Mouse (Mus musculus): ENCODE results near the gene Phxr2. TPM values are rescaled to one million over a fixed set of nuclear protein-coding genes. Genes with fewer than 3 reads are reported as not detected.

Gene Phxr2
- polyA plus RNA-seq, 1 experiment from 2014 or later: not detected

DNA sequence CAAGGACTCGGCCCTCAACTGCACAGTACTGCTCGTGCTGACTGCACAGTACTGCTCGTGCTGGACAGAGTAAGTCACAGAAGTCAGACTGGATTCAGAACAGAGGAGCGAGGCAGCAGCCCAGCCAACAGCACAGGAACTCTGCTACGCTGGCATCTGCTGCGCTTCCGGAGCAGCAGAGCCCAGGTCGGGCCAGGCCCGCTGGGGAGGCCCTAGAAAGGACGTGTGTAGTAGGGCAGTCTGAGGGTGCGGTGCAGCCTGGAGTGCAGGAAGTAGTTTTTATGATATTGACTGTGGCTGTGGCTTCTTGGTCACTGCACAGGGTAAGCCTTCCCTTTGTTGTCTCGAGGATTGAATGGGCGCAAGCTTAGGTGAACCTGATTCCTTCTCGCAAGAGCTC lies 829 bp upstream of the Phxr2 start:
- no peaks in the 10 kb centered on the region for H3K9me3 ChIP-seq (replicated peaks; ENCODE audit: control insufficient read depth, low read length, poor library complexity, severe bottlenecking)
- 91% methylated on average over 14 of the region's 14 CpGs for WGBS
- no peaks in the 10 kb centered on the region; the same call in 1 of the 2 replicates for H3K36me3 ChIP-seq (ENCODE audit: control insufficient read depth, insufficient read depth, low read length)
- no peak overlapping the region for H3K9ac ChIP-seq (ENCODE audit: low read depth, low read length)
- no peak overlapping the region for H3K27ac ChIP-seq (ENCODE audit: low read length)
- no peak overlapping the region for H3K4me3 ChIP-seq (ENCODE audit: low read depth, low read length)
- H3K4me1 ChIP-seq (ENCODE audit: control insufficient read depth, insufficient read depth, low read length): 0 out of 2 replicates have a peak, but pooled peaks cover 2% of the 10 kb centered on the region
- no peak for ATAC-seq
- H3K4me2 ChIP-seq (ENCODE audit: low read length): no peak overlapping the region
- H3K27me3 ChIP-seq (ENCODE audit: control insufficient read depth, insufficient read depth, low read depth, low read length): no peaks in the 10 kb centered on the region

DNA sequence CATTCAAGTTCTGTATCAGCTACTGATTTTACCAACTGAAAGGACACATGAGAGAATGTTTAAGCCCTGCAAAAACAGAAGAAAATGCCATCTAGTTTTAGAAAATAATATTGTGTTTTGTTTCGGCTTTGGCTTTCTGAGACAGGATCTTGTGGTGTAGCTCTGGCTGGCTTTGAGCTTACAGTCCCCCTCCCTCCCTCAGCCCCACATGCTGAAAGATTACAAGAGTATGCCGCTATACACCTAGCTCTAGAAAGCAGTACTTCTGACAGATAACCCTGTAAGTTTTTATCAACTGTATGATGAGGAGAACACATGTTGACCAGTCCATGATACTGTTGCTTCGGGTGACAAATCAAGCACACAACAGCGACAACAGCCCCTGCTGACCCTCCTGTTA lies 6.7 kb downstream of the Phxr2 start:
- ATAC-seq: no peak
- H3K4me2 ChIP-seq (ENCODE audit: low read length): no peak overlapping the region
- no peaks in the 10 kb centered on the region for H3K36me3 ChIP-seq (ENCODE audit: control insufficient read depth, insufficient read depth, low read length)
- no peaks in the 10 kb centered on the region for H3K9me3 ChIP-seq (replicated peaks; ENCODE audit: control insufficient read depth, low read length, poor library complexity, severe bottlenecking)
- no peak overlapping the region for H3K27ac ChIP-seq (ENCODE audit: low read length)
- 91% methylated on average over 4 of the region's 4 CpGs for WGBS
- no peak overlapping the region for H3K9ac ChIP-seq (ENCODE audit: low read depth, low read length)
- H3K4me1 ChIP-seq (ENCODE audit: control insufficient read depth, insufficient read depth, low read length): no peaks in the 10 kb centered on the region
- no peak overlapping the region for H3K4me3 ChIP-seq (ENCODE audit: low read depth, low read length)
- no peaks in the 10 kb centered on the region for H3K27me3 ChIP-seq (ENCODE audit: control insufficient read depth, insufficient read depth, low read depth, low read length)

DNA sequence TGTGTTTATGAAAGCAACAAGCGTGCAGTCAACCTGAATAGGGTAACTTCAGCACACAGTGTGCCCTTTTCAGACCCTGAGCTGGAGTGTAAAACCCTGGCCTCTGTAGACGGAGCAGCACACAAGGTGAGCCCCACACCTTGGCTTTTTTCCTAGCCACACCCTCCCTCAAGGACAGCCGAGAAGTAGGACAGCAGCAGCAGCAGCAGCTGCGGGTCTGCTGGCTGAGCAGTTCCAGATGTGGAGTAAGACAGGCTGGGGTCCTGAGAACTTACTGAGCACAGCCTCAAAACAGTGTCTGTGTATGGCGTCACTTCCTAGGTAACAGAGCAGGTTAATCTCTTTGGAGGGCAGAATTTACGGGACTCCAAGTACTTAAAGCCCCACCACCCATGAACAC lies 7.4 kb downstream of the Phxr2 start:
- H3K4me2 ChIP-seq (ENCODE audit: low read length): no peak overlapping the region
- H3K27me3 ChIP-seq (ENCODE audit: control insufficient read depth, insufficient read depth, low read depth, low read length): no peaks in the 10 kb centered on the region
- H3K9me3 ChIP-seq (replicated peaks; ENCODE audit: control insufficient read depth, low read length, poor library complexity, severe bottlenecking): no peaks in the 10 kb centered on the region
- no peak for ATAC-seq
- no peaks in the 10 kb centered on the region for H3K36me3 ChIP-seq (ENCODE audit: control insufficient read depth, insufficient read depth, low read length)
- no peak overlapping the region for H3K9ac ChIP-seq (ENCODE audit: low read depth, low read length)
- no peak overlapping the region for H3K4me3 ChIP-seq (ENCODE audit: low read depth, low read length)
- 85% methylated on average over 6 of the region's 6 CpGs for WGBS
- no peaks in the 10 kb centered on the region for H3K4me1 ChIP-seq (ENCODE audit: control insufficient read depth, insufficient read depth, low read length)
- no peak overlapping the region for H3K27ac ChIP-seq (ENCODE audit: low read length)

DNA sequence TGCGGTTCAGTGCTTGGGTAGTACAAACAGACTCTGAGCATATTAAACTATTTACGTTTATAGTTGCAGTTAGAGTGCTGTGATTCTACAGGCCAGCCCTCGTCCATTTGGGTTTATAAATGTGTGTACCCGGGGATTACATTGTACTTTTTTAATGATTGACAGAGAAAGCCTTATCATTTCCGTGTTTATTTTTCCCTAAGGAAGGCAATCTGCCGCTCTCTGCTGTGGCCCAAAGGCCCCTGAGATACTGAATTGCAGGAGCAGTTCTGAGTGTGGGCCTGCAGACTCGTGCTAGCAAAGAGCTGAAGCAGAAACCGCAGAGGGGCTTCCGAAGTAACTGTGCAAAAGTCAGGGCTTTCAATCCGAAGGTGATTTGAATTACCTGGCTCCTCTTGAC lies 8.2 kb downstream of the Phxr2 start:
- Histone ChIP-seq H3K27ac (ENCODE audit: low read length) (no peak overlapping the region), H3K4me1 (ENCODE audit: control insufficient read depth, insufficient read depth, low read length) (no peaks in the 10 kb centered on the region), H3K9ac (ENCODE audit: low read depth, low read length) (no peak overlapping the region), H3K4me3 (ENCODE audit: low read depth, low read length) (no peak overlapping the region), H3K9me3 (replicated peaks; ENCODE audit: control insufficient read depth, low read length, poor library complexity, severe bottlenecking) (no peaks in the 10 kb centered on the region), H3K36me3 (ENCODE audit: control insufficient read depth, insufficient read depth, low read length) (no peaks in the 10 kb centered on the region), H3K4me2 (ENCODE audit: low read length) (no peak overlapping the region), H3K27me3 (ENCODE audit: control insufficient read depth, insufficient read depth, low read depth, low read length) (no peaks in the 10 kb centered on the region)
- no peak for ATAC-seq
- WGBS: 82% methylated on average over 10 of the region's 10 CpGs

DNA sequence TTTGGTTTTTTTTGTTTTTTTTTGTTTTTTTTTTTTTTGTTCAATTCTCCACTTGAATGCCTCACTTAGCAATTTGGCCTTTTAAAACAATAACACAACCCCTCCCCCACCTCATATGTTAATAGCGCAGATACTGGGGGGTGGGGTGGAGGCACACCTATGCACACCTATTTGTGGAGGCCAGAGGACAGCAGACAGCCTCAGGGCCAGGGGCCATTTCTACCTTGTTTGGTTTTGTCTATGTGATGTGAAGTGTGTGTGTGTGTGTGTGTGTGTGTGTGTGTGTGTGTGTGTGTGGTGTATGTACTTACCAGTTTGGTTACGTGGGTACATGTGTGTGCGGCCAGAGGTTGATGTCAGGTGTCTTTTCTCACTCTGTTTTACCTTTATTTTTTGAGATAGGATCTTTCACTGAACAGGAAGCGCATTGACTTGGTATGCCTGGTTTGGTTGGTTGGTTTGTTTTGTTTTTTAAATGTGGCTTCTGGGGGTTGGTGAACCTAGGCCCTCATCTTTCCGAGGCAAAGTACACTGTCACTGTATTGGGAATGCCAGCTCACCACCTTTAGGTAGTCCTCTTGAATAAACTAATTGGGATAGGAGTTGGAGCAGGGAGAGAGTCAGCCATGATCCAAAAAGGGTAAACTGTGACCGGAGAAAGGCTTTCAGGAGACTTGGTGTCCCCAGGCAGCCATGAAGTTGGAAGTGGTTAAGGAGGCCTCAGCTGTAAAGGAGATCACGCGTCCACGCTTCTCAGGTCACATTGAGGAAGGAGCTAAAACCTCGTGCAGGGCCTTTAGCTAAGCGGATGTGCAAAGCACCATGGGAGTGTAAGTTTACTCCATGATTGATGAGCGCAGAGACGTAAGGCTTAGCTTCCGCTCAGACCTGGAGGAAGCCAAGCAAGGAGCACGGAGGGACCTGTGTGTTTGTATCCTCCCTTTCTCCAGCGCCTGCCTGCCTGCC lies 9.2 kb downstream of the Phxr2 start:
- H3K4me3 ChIP-seq (ENCODE audit: low read depth, low read length): no peak overlapping the region
- H3K36me3 ChIP-seq (ENCODE audit: control insufficient read depth, insufficient read depth, low read length): no peaks in the 10 kb centered on the region
- no peak overlapping the region for H3K4me2 ChIP-seq (ENCODE audit: low read length)
- 94% methylated on average over 16 of the region's 16 CpGs for WGBS
- no peaks in the 10 kb centered on the region for H3K9me3 ChIP-seq (replicated peaks; ENCODE audit: control insufficient read depth, low read length, poor library complexity, severe bottlenecking)
- no peak overlapping the region for H3K27ac ChIP-seq (ENCODE audit: low read length)
- H3K27me3 ChIP-seq (ENCODE audit: control insufficient read depth, insufficient read depth, low read depth, low read length): no peaks in the 10 kb centered on the region
- H3K9ac ChIP-seq (ENCODE audit: low read depth, low read length): no peak overlapping the region
- H3K4me1 ChIP-seq (ENCODE audit: control insufficient read depth, insufficient read depth, low read length): peaks cover 5% of the 10 kb centered on the region; the same call in 1 of the 2 replicates
- no peak for ATAC-seq

DNA sequence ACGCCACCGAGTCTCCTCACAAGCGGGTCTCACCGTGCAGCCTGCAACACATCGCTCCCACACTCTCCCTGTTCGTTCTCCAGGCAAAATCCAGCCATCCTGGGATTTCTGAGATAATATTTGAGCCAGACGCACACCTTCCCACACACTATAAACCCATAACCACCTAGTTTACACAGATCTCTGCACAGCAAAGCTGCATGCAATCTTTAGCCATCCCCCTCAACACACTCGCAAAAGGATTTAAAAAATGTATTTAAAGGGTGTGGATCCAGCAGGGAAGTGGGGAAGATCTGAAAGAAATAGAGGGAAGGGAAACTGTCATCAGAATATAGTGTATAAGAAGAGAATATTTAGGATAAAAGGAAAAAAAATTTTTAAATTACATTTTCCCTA lies 9.9 kb downstream of the Phxr2 start:
- no peak overlapping the region for H3K4me2 ChIP-seq (ENCODE audit: low read length)
- no peak for ATAC-seq
- H3K4me3 ChIP-seq (ENCODE audit: low read depth, low read length): no peak overlapping the region
- WGBS: 68% methylated on average over 8 of the region's 8 CpGs
- H3K27ac ChIP-seq (ENCODE audit: low read length): no peak overlapping the region
- no peaks in the 10 kb centered on the region for H3K9me3 ChIP-seq (replicated peaks; ENCODE audit: control insufficient read depth, low read length, poor library complexity, severe bottlenecking)
- H3K4me1 ChIP-seq (ENCODE audit: control insufficient read depth, insufficient read depth, low read length): peaks cover 6% of the 10 kb centered on the region; the same call in 1 of the 2 replicates
- H3K36me3 ChIP-seq (ENCODE audit: control insufficient read depth, insufficient read depth, low read length): 0 out of 2 replicates have a peak, but pooled peaks cover under 1% of the 10 kb centered on the region
- H3K9ac ChIP-seq (ENCODE audit: low read depth, low read length): no peak overlapping the region
- H3K27me3 ChIP-seq (ENCODE audit: control insufficient read depth, insufficient read depth, low read depth, low read length): no peaks in the 10 kb centered on the region

DNA sequence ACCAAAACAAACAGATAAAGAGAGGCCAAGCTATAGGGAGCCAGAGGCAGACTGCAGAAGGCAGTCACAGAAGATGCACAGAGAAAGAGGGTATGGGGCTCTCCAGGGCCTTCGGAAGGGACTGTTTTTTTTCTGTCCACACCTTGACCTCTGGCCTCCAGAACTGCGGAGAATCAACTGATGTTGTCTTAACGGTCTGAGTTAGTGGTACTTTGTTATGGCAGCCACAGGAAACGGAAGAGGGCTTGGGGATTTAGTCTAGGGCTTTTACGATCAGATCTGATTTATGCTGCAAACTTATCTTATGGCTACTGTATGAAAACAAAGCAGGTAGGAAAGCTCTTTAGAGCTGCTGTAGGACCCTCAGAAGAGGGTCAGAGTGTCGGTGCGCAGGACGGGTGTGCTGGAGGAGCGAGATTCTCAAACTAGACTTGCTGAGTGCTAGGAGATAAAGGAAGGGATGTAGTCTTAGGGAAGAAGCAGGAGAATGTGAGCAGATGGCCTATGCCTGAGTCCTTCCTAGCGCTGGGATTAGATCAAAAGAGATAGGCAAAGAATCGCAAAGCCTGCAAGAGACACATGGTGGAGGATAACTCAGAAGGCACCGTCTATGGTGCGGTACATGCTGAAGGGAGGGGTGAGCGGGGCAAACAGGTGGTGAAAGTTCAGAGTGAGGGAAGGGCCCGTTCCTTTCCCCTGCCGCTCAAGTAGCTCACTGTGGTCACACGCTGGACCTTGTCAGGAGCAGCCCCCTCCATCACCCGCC lies 10.5 kb downstream of the Phxr2 start:
- Histone ChIP-seq H3K9ac (ENCODE audit: low read depth, low read length) (no peak overlapping the region), H3K4me2 (ENCODE audit: low read length) (no peak overlapping the region), H3K4me1 (ENCODE audit: control insufficient read depth, insufficient read depth, low read length) (peaks cover 10% of the 10 kb centered on the region; the same call in 1 of the 2 replicates), H3K4me3 (ENCODE audit: low read depth, low read length) (no peak overlapping the region), H3K9me3 (replicated peaks; ENCODE audit: control insufficient read depth, low read length, poor library complexity, severe bottlenecking) (no peaks in the 10 kb centered on the region), H3K36me3 (ENCODE audit: control insufficient read depth, insufficient read depth, low read length) (peaks cover 6% of the 10 kb centered on the region; the same call in 1 of the 2 replicates), H3K27ac (ENCODE audit: low read length) (no peak overlapping the region), H3K27me3 (ENCODE audit: control insufficient read depth, insufficient read depth, low read depth, low read length) (no peaks in the 10 kb centered on the region)
- ATAC-seq: peak; percentile 14; the same call in 1 of the 2 replicates
- 61% methylated on average over 18 of the region's 18 CpGs for WGBS

DNA sequence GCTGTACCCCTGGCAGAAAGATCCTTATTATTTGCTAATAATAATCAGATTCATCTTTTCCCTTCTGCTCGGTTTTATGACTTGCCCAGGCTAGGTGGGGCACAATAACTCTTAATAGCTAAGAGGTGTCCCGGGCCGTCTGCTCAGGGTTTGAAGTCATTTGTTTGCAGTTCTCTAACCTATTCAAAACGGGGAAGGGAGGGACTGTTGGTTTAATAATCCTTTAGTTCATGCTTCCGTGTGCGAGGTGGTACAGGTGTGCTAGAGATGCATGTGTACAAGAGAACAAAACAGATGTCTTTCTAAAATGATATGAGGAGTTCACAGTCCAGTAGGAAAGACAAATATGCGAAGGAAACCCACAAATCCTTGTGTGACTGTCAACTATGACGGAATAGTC lies 11.8 kb downstream of the Phxr2 start:
- ATAC-seq: no peak
- no peaks in the 10 kb centered on the region for H3K9me3 ChIP-seq (replicated peaks; ENCODE audit: control insufficient read depth, low read length, poor library complexity, severe bottlenecking)
- H3K4me3 ChIP-seq (ENCODE audit: low read depth, low read length): no peak overlapping the region
- no peak overlapping the region for H3K4me2 ChIP-seq (ENCODE audit: low read length)
- no peak overlapping the region for H3K9ac ChIP-seq (ENCODE audit: low read depth, low read length)
- WGBS: 86% methylated on average over 8 of the region's 8 CpGs
- H3K4me1 ChIP-seq (ENCODE audit: control insufficient read depth, insufficient read depth, low read length): peaks cover 10% of the 10 kb centered on the region; the same call in 1 of the 2 replicates
- no peak overlapping the region for H3K27ac ChIP-seq (ENCODE audit: low read length)
- peaks cover 15% of the 10 kb centered on the region for H3K36me3 ChIP-seq (ENCODE audit: control insufficient read depth, insufficient read depth, low read length)
- H3K27me3 ChIP-seq (ENCODE audit: control insufficient read depth, insufficient read depth, low read depth, low read length): no peaks in the 10 kb centered on the region

DNA sequence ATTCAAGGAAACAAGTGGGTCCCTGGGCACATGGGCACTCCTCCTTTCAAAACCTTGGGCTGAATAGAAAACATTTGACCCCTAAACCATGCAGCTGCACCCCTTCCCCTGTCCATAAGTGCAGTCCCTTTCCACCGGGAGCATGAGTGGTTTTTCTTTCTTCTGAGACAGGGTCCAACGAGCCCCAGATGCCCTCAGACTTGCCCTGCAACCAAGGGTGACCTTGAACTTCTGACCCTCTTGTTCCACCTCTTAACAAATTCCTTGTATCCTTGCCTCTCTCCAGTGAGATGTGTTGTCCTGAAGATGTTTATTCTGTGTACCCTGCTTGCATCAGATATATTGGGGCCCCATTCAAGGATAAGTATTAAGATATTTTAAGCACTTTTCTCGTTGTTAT lies 12.6 kb downstream of the Phxr2 start:
- H3K4me2 ChIP-seq (ENCODE audit: low read length): no peak overlapping the region
- H3K36me3 ChIP-seq (ENCODE audit: control insufficient read depth, insufficient read depth, low read length): peaks cover 17% of the 10 kb centered on the region
- peaks cover 13% of the 10 kb centered on the region for H3K4me1 ChIP-seq (ENCODE audit: control insufficient read depth, insufficient read depth, low read length)
- no peaks in the 10 kb centered on the region for H3K27me3 ChIP-seq (ENCODE audit: control insufficient read depth, insufficient read depth, low read depth, low read length)
- H3K9ac ChIP-seq (ENCODE audit: low read depth, low read length): no peak overlapping the region
- no peak overlapping the region for H3K27ac ChIP-seq (ENCODE audit: low read length)
- WGBS: 47% methylated on average over 3 of the region's 3 CpGs
- ATAC-seq: no peak
- no peaks in the 10 kb centered on the region for H3K9me3 ChIP-seq (replicated peaks; ENCODE audit: control insufficient read depth, low read length, poor library complexity, severe bottlenecking)
- H3K4me3 ChIP-seq (ENCODE audit: low read depth, low read length): no peak overlapping the region

Measured in midbrain, embryonic 16.5 days (tissue).